Mouse (Mus musculus) fat pad, adult 2 months (tissue): ENCODE measurements around the gene Arl1.
"Not testable (repeated sequence)": the region's sequence is repeated elsewhere in the genome, so short reads cannot be mapped to it uniquely, and the experiment has no call there.

ENCODE experiments used
- DNase-seq: peaks from one replicate; pipeline ENCODE4 v3.0.0-alpha.2; 2011; ENCODE audit warnings: low read depth, low spot score; ENCODE audit errors: extremely low read depth

The Arl1 gene

GRCm38 (mm10) chr10:88761524-88762212 lies 31.0 kb downstream of the Arl1 start:
- no peak for DNase-seq

GRCm38 (mm10) chr10:88765431-88766142 lies 34.9 kb downstream of the Arl1 start:
- no peak for DNase-seq

- no peak for DNase-seq
Observed at GRCm38 (mm10) chr10:88768961-88769360, 38.3 kb downstream of the Arl1 start.

- no peak for DNase-seq
Observed at GRCm38 (mm10) chr10:88769676-88770075, 39.0 kb downstream of the Arl1 start.

GRCm38 (mm10) chr10:88772965-88773364 lies 42.3 kb downstream of the Arl1 start:
- DNase-seq, result not testable (repeated sequence)

- no peak for DNase-seq
Observed at GRCm38 (mm10) chr10:88776206-88776605, 45.5 kb downstream of the Arl1 start.

- DNase-seq, result no peak
Observed at GRCm38 (mm10) chr10:88780716-88781115, 50.1 kb downstream of the Arl1 start.

- not testable (repeated sequence) for DNase-seq
Observed at GRCm38 (mm10) chr10:88783135-88783534, 52.5 kb downstream of the Arl1 start.

- no peak for DNase-seq
Observed at GRCm38 (mm10) chr10:88783941-88784340, 53.3 kb downstream of the Arl1 start.

GRCm38 (mm10) chr10:88784513-88784931 lies 53.9 kb downstream of the Arl1 start:
- DNase-seq, result no peak

- DNase-seq, result no peak
Observed at GRCm38 (mm10) chr10:88793671-88794070, 63.0 kb downstream of the Arl1 start.
